Mouse (Mus musculus) ES-E14 (cell line): ENCODE data around the gene Ccni.

Experiments used
- HCFC1 ChIP-seq: IDR thresholded peaks from 2 replicates; pipeline ENCODE4 v1.6.1; 2012; ENCODE audit warnings: low read length, inconsistent platforms, borderline replicate concordance; ENCODE audit not compliant: insufficient read depth
- ZC3H11A ChIP-seq: IDR thresholded peaks from 2 replicates; pipeline ENCODE4 v1.6.1; 2012; ENCODE audit warnings: low read depth, mild to moderate bottlenecking, inconsistent platforms, low read length, borderline replicate concordance

DNA sequence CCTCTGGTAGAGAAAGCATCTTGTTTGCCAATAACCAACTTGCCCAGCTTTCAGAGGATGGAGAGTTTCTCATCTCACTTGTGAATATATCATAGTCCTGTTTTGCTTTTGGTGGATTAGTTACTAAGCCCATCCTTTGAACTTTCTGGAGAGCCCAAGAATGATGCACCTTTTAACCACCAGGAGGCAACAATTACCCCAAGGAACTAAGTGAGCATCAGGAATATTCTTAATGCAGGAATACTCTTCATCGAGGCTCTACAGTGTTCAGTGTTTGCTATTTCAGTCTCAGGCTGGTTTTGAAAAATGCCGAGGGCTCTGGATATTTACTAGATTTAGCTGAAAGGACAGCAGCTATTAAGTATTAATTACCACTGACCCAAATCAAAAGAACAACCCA lies 26.0 kb downstream of the Ccni start:
- TF ChIP-seq HCFC1 (no peak), ZC3H11A (no peak)
